Mouse (Mus musculus) bone marrow, adult 2 months (tissue): ENCODE measurements around the gene Lrrfip2. TPM values are rescaled to one million over a fixed set of nuclear protein-coding genes. Genes with fewer than 3 reads are reported as not detected.
A peak's percentile ranks its signal among the peaks of the same experiment; 100 is the strongest.

Source experiments
- H3K27ac ChIP-seq: fragments of 200-500 bp; 2 replicates; pipeline ENCODE4 v1.5.1; 2012; ENCODE audit warnings: low read depth, mild to moderate bottlenecking, control low read depth, inconsistent platforms, low read length; ENCODE audit not compliant: control insufficient read depth, poor library complexity, insufficient read depth
- H3K4me1 ChIP-seq: fragments of 200-500 bp; 2 replicates; pipeline ENCODE4 v1.6.1; 2011; ENCODE audit warnings: low read length; ENCODE audit not compliant: control insufficient read depth, insufficient read depth
- H3K4me3 ChIP-seq: fragments of 200-500 bp; replicated peaks from 2 replicates; pipeline ENCODE3; 2011; ENCODE audit warnings: mild to moderate bottlenecking, low read depth, low read length, control low read depth; ENCODE audit not compliant: control insufficient read depth
- CTCF ChIP-seq: fragments of 200-500 bp; IDR thresholded peaks from 2 replicates; pipeline ENCODE4 v1.5.1; 2011; ENCODE audit warnings: low read length, control low read depth; ENCODE audit not compliant: control insufficient read depth, insufficient read depth
- POLR2A ChIP-seq: fragments of 200-500 bp; IDR thresholded peaks from 2 replicates; pipeline ENCODE4 v1.6.1; 2011; ENCODE audit warnings: low read depth, mild to moderate bottlenecking, control low read depth, low read length, borderline replicate concordance; ENCODE audit not compliant: control insufficient read depth
- WGBS: fragments of 180-500 bp; shearing (Covaris S2); methylation state at CpG from one replicate; pipeline ENCODE4 v1.1.7; 2018; 5-methylcytosine and 5-hydroxymethylcytosine counted together
- polyA plus RNA-seq: library from polyadenylated mRNA; stranded (reverse); fragments of >200 nt; gene quantifications from 2 replicates; pipeline ENCODE4 v1.2.4, GENCODE M21; 2011; ENCODE audit warnings: low replicate concordance; ENCODE audit not compliant: missing spikeins, insufficient read depth, insufficient read length

Lrrfip2 gene
- polyA plus RNA-seq, 1 experiment, result 88.3 TPM

- 53% methylated on average over 6 of the region's 6 CpGs for WGBS
- H3K4me3 ChIP-seq, result no peak overlapping the region
- no peak overlapping the region for H3K27ac ChIP-seq
- TF ChIP-seq POLR2A (no peak), CTCF (no peak)
- peaks cover 1% of the 10 kb centered on the region; the same call in 1 of the 2 replicates for H3K4me1 ChIP-seq
Observed at GRCm38 (mm10) chr9:111086137-111086536, 31.3 kb upstream of the Lrrfip2 start.

GRCm38 (mm10) chr9:111086995-111087606 lies 30.3 kb upstream of the Lrrfip2 start:
- TF ChIP-seq CTCF (no peak), POLR2A (no peak)
- peaks cover 1% of the 10 kb centered on the region; the same call in 1 of the 2 replicates for H3K4me1 ChIP-seq
- WGBS, result 56% methylated on average over 3 of the region's 3 CpGs

GRCm38 (mm10) chr9:111087960-111088359 lies 29.4 kb upstream of the Lrrfip2 start:
- no peak overlapping the region for H3K27ac ChIP-seq
- TF ChIP-seq POLR2A (no peak), CTCF (no peak)
- 52% methylated on average over 5 of the region's 5 CpGs for WGBS
- no peaks in the 10 kb centered on the region for H3K4me1 ChIP-seq
- no peak overlapping the region for H3K4me3 ChIP-seq

More at GRCm38 (mm10) chr9:111086995-111087606, 30.3 kb upstream of the Lrrfip2 start:
- no peak overlapping the region for H3K27ac ChIP-seq
- no peak overlapping the region for H3K4me3 ChIP-seq

GRCm38 (mm10) chr9:111088886-111089285 lies 28.5 kb upstream of the Lrrfip2 start:
- WGBS, result 81% methylated on average over 7 of the region's 7 CpGs
- Histone ChIP-seq H3K4me1 (peaks cover 2% of the 10 kb centered on the region; the same call in 1 of the 2 replicates), H3K4me3 (no peak overlapping the region), H3K27ac (no peak overlapping the region)
- TF ChIP-seq CTCF, result no peak
- no peak for TF ChIP-seq POLR2A

GRCm38 (mm10) chr9:111092657-111093056 lies 24.7 kb upstream of the Lrrfip2 start:
- H3K27ac ChIP-seq, result no peak overlapping the region
- TF ChIP-seq CTCF (no peak), POLR2A (no peak)
- no peak overlapping the region for H3K4me3 ChIP-seq
- WGBS, result 72% methylated on average over 9 of the region's 9 CpGs
- peaks cover 8% of the 10 kb centered on the region; the same call in 1 of the 2 replicates for H3K4me1 ChIP-seq

- TF ChIP-seq CTCF (peak; percentile 93), POLR2A (no peak)
- no peak overlapping the region for H3K27ac ChIP-seq
- 26% methylated on average over 5 of the region's 5 CpGs for WGBS
- H3K4me3 ChIP-seq, result no peak overlapping the region
- peaks cover 8% of the 10 kb centered on the region; the same call in 1 of the 2 replicates for H3K4me1 ChIP-seq
Observed at GRCm38 (mm10) chr9:111093094-111093493, 24.3 kb upstream of the Lrrfip2 start.

- Histone ChIP-seq H3K27ac (peak overlapping the region; percentile 75), H3K4me1 (peaks cover 8% of the 10 kb centered on the region; the same call in 1 of the 2 replicates), H3K4me3 (no peak overlapping the region)
- 19% methylated on average over 5 of the region's 5 CpGs for WGBS
- no peak for TF ChIP-seq CTCF
Observed at GRCm38 (mm10) chr9:111094626-111095025, 22.8 kb upstream of the Lrrfip2 start.

- Histone ChIP-seq H3K27ac (peak overlapping the region; percentile 18; the same call in 1 of the 2 replicates), H3K4me1 (peaks cover 8% of the 10 kb centered on the region; the same call in 1 of the 2 replicates), H3K4me3 (no peak overlapping the region)
- WGBS, result 46% methylated on average over 7 of the region's 7 CpGs
- no peak for TF ChIP-seq POLR2A
- no peak for TF ChIP-seq CTCF
Observed at GRCm38 (mm10) chr9:111095710-111096109, 21.7 kb upstream of the Lrrfip2 start.
